Mouse (Mus musculus) liver, embryonic 14.5 days (tissue): ENCODE results near the gene Arid2. TPM values are rescaled to one million over a fixed set of nuclear protein-coding genes. Genes with fewer than 3 reads are reported as not detected.

Experiments
- ATAC-seq: fragments of 200-750 bp; cut with Nextera tagmentation; 2 replicates; pipeline ENCODE4 v1.8.0; 2017; ENCODE audit warnings: moderate number of reproducible peaks, mild to moderate bottlenecking, moderate library complexity; ENCODE audit not compliant: insufficient read depth
- DNase-seq, 3 experiments: peaks; one replicate each; pipeline ENCODE4 v3.0.0-alpha.2; 2012 to 2013; ENCODE audit warnings: low read depth in 3 of 3, low spot score in 3 of 3
- H3K27ac ChIP-seq: fragments of 300-500 bp; sonication (generic); 2 replicates; pipeline ENCODE4 v1.5.1; 2014; ENCODE audit warnings: moderate library complexity, mild to moderate bottlenecking, control low read depth, inconsistent platforms
- H3K27me3 ChIP-seq: fragments of 300-500 bp; sonication (generic); 2 replicates; pipeline ENCODE4 v1.6.1; 2014; ENCODE audit warnings: mild to moderate bottlenecking, low read length, moderate library complexity; ENCODE audit not compliant: control insufficient read depth, insufficient read depth
- H3K36me3 ChIP-seq: fragments of 300-500 bp; sonication (generic); replicated peaks from 2 replicates; pipeline ENCODE4 v1.6.1; 2014; ENCODE audit warnings: low read depth; ENCODE audit not compliant: control insufficient read depth, insufficient read depth
- H3K4me1 ChIP-seq, 2 experiments: fragments of 200-500 bp in 1 of 2; fragments of 300-500 bp in 1 of 2; sonication (generic) in 1 of 2; replicated peaks; 2 replicates each; pipeline ENCODE4 v1.6.1; 2012 to 2014; ENCODE audit warnings: antibody characterized with exemption in 1 of 2, inconsistent platforms in 1 of 2, low read length in 1 of 2; ENCODE audit not compliant: control insufficient read depth in 2 of 2, insufficient read depth in 2 of 2
- H3K4me2 ChIP-seq: fragments of 300-500 bp; sonication (generic); 2 replicates; pipeline ENCODE4 v1.6.1; 2014; ENCODE audit warnings: low read depth, mild to moderate bottlenecking, control low read depth, moderate library complexity
- H3K4me3 ChIP-seq, 2 experiments: fragments of 200-500 bp in 1 of 2; fragments of 300-500 bp in 1 of 2; sonication (generic) in 1 of 2; 2 replicates each; pipeline ENCODE4 v1.5.1; 2012 to 2014; ENCODE audit warnings: low read depth in 2 of 2, low read length in 2 of 2, mild to moderate bottlenecking in 2 of 2, control low read depth in 1 of 2, inconsistent platforms in 1 of 2, moderate library complexity in 1 of 2; ENCODE audit not compliant: insufficient read depth in 1 of 2
- H3K9ac ChIP-seq: fragments of 300-500 bp; sonication (generic); replicated peaks from 2 replicates; pipeline ENCODE4 v1.6.1; 2014; ENCODE audit warnings: mild to moderate bottlenecking, control low read depth, moderate library complexity
- H3K9me3 ChIP-seq: fragments of 300-500 bp; sonication (generic); 2 replicates; pipeline ENCODE4 v1.6.1; 2016; ENCODE audit warnings: low read length, mixed read lengths; ENCODE audit not compliant: control insufficient read depth
- CTCF ChIP-seq: IDR thresholded peaks from 2 replicates; pipeline ENCODE4 v1.5.1; 2016; ENCODE audit warnings: antibody characterized with exemption, low read depth, control low read depth
- EP300 ChIP-seq: IDR thresholded peaks from 2 replicates; pipeline ENCODE4 v1.6.1; 2016; ENCODE audit warnings: antibody characterized with exemption, low read depth
- WGBS: fragments of 180-500 bp; shearing (Covaris S2); extraction: QIAGEN DNeasy Blood & Tissue Kit; methylation state at CpG from one replicate; pipeline ENCODE4 v1.1.7; 2014; ENCODE audit not compliant: insufficient replicate concordance; 5-methylcytosine and 5-hydroxymethylcytosine counted together
- polyA plus RNA-seq, 2 experiments: library from polyadenylated mRNA; depleted of rRNA in 1 of 2; stranded (reverse) in 1 of 2; unstranded in 1 of 2; fragments of >200 nt; fragmentation: Nextera tagmentation in 1 of 2; extraction: Ambion mirVana in 1 of 2; gene quantifications; 2 replicates each; pipeline versions ENCODE4 v1.2.1 to v1.2.3; 2012 to 2014

Arid2 gene
- polyA plus RNA-seq, 2 experiments: 8.1 to 8.5 TPM

- 91% methylated on average over 7 of the region's 7 CpGs for WGBS
- H3K27me3 ChIP-seq: no peaks in the 10 kb centered on the region
- ATAC-seq: no peak
- no peaks in the 10 kb centered on the region for H3K4me1 ChIP-seq
- no peak overlapping the region for H3K4me2 ChIP-seq
- no peak for TF ChIP-seq CTCF
- no peak for TF ChIP-seq EP300
- H3K4me3 ChIP-seq: no peak overlapping the region
- H3K36me3 ChIP-seq: peaks cover 23% of the 10 kb centered on the region
- DNase-seq: no peak
- no peak overlapping the region for H3K27ac ChIP-seq
- H3K9ac ChIP-seq: no peak overlapping the region
- H3K9me3 ChIP-seq: no peaks in the 10 kb centered on the region
Measured at GRCm38 (mm10) chr15:96377701-96378100, 90.4 kb downstream of the Arid2 start.

DNA sequence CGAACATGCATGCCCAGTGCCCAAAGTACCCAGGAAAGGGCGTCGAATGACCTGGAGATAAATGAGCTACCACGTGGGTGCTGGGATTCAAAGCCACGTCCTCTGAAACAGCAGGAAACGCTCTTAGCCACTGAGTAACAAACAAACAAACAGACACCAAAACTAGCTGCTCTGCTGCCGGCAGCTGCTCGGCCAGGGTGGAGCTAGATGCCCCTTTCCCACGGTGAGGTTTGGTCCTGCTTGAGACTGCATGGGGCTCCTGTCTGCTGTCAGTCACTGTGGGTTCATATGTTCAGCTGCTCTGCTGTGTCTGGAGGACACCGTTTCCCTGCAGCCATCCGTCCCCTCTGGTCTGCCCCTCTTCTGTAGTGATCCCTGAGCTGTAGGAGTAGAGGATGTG, 94.9 kb downstream of the Arid2 start:
- H3K9me3 ChIP-seq: no peaks in the 10 kb centered on the region
- H3K9ac ChIP-seq: no peak overlapping the region
- H3K27ac ChIP-seq: no peak overlapping the region
- WGBS: 83% methylated on average over 11 of the region's 11 CpGs
- no peak overlapping the region for H3K4me3 ChIP-seq
- H3K36me3 ChIP-seq: peaks cover 19% of the 10 kb centered on the region
- no peaks in the 10 kb centered on the region for H3K27me3 ChIP-seq
- no peaks in the 10 kb centered on the region for H3K4me1 ChIP-seq
- ATAC-seq: no peak
- DNase-seq: no peak
- TF ChIP-seq EP300: no peak
- no peak for TF ChIP-seq CTCF
- no peak overlapping the region for H3K4me2 ChIP-seq

GRCm38 (mm10) chr15:96388565-96388964, 101.2 kb downstream of the Arid2 start:
- no peak overlapping the region for H3K4me3 ChIP-seq
- TF ChIP-seq CTCF (no peak), EP300 (no peak)
- H3K27ac ChIP-seq: no peak overlapping the region
- peaks cover 21% of the 10 kb centered on the region for H3K36me3 ChIP-seq
- DNase-seq (no peak), ATAC-seq (no peak)
- H3K4me1 ChIP-seq: no peaks in the 10 kb centered on the region
- no peak overlapping the region for H3K4me2 ChIP-seq
- no peak overlapping the region for H3K9ac ChIP-seq
- H3K27me3 ChIP-seq: no peaks in the 10 kb centered on the region
- 62% methylated on average over 1 of the region's 1 CpGs for WGBS
- no peaks in the 10 kb centered on the region for H3K9me3 ChIP-seq

DNA sequence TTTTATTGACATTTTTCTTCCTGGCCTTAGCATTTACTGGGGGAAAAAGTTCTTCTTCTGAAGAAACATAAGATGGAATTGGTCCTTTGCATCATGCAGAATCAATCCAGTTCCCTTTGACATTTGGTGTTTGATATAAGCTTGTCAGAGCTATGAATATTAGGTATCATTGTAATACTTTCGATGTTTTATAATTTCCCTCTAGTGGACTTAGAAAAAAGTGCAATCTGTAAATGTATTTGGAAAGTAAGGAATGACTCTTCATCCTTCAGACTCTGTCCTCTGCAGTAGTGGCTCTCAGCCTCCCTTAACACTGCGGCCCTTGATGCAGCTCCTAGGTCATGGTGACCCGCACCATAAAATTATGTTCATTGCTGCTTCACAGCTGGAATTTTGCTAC, 105.6 kb downstream of the Arid2 start:
- no peak overlapping the region for H3K4me2 ChIP-seq
- no peak overlapping the region for H3K27ac ChIP-seq
- WGBS: 86% methylated on average over 3 of the region's 3 CpGs
- no peaks in the 10 kb centered on the region for H3K9me3 ChIP-seq
- ATAC-seq (no peak), DNase-seq (no peak)
- H3K36me3 ChIP-seq: peaks cover 22% of the 10 kb centered on the region
- no peak overlapping the region for H3K4me3 ChIP-seq
- H3K4me1 ChIP-seq: no peaks in the 10 kb centered on the region
- no peak for TF ChIP-seq CTCF
- no peak for TF ChIP-seq EP300
- no peaks in the 10 kb centered on the region for H3K27me3 ChIP-seq
- H3K9ac ChIP-seq: no peak overlapping the region

- Histone ChIP-seq H3K9me3 (no peaks in the 10 kb centered on the region), H3K9ac (no peak overlapping the region), H3K4me2 (no peak overlapping the region), H3K36me3 (peaks cover 22% of the 10 kb centered on the region), H3K4me1 (no peaks in the 10 kb centered on the region), H3K27me3 (no peaks in the 10 kb centered on the region), H3K4me3 (no peak overlapping the region), H3K27ac (no peak overlapping the region)
- ATAC-seq: no peak
- no peak for DNase-seq
- no peak for TF ChIP-seq EP300
- no peak for TF ChIP-seq CTCF
- 89% methylated on average over 6 of the region's 6 CpGs for WGBS
Measured at GRCm38 (mm10) chr15:96395071-96395470, 107.8 kb downstream of the Arid2 start.
